Mouse (Mus musculus) adrenal gland, adult (tissue): ENCODE results near the gene Hyal5.

Experiments
- DNase-seq, 2 experiments: peaks; one replicate each; pipeline ENCODE4 v3.0.0; 2022 to 2023; ENCODE audit warnings: low spot score in 1 of 2; ENCODE audit not compliant: inconsistent age in 2 of 2

The Hyal5 gene

GRCm38 (mm10) chr6:24857697-24858096 is at the start of gene Hyal5:
Gene Hyal5, plus strand, starts transcription at chr6:24857997.
- no peak for DNase-seq

GRCm38 (mm10) chr6:24822070-24822469 is 35.7 kb upstream of the Hyal5 start:
- peak in 1 of 2 experiments; percentile 15 for DNase-seq

DNA sequence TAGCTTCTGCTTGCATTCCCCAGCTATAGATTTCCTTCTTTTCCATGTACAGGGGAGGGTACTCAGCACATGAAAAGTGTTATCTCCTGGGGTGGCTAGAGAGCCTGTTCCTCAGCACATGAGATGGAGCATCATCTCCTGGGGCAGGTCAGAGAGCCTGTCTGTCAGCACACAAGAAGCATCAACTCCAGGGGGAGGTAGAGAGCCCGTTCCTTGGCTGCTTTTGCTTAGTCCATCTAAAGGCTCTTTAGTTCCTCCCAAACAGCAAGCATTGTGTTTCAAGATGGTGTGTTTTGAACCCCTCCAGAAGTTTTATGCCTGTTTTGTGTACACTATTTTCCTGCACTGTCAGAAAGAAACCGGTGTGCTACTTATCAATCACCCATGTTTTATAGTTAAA is 2.5 kb downstream of the Hyal5 start:
- peak in 1 of 2 experiments; percentile 21 for DNase-seq

DNA sequence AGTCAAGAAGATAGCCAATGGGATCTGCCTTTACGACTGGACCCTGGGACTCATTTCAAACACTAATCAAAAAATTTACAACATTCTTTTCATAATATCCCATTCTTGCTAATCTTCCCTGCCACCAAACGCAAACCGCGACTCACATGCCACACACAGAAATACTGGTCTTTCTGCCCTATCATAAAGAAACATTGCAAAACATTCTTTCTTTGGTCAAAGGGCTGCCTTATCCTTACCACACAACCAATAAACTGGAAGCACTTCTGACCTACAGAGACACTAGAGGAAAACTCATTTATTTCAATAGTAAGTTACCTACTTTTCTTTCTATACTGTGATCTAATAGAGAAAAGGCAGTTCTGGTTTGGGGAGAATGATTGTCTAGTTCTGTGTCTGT is 5.9 kb downstream of the Hyal5 start:
- DNase-seq: no peak

GRCm38 (mm10) chr6:24894146-24894873 is 36.5 kb downstream of the Hyal5 start:
- peak; percentile 39 to 78 for DNase-seq

DNA sequence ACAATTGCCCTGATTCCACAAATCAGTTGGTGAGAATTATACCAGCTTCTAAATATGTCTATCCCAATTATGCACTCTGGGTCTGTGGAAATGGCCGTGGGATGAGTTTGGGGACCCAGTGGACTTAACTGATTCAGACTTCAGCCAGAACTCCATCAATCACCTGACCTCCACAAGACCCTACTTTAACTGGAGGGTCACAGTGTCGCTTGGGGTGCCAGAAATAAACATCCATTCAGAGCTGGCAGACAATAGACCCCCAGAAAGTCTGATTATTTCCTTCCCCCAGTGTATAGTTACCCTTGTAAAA is 37.0 kb downstream of the Hyal5 start:
- no peak for DNase-seq

DNA sequence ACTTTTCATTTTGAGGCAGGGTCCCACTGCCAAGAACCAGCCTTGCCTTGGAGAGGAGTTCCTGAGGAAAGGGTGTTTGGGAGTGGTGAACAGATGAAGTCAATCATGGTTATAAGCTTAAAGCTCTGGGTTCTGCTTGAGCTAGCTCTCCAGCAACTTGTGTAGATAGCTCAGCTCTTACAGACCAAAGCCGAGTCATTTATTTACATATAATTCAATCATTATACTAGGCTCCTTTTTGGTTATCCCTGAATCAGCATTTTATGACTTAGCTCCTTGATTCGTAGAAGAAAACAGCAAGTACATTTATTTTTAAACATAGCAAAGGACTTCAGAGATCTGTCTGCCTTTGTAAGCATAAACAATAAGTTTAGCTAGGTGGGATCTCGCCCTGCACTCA is 47.3 kb downstream of the Hyal5 start:
- DNase-seq: no peak

DNA sequence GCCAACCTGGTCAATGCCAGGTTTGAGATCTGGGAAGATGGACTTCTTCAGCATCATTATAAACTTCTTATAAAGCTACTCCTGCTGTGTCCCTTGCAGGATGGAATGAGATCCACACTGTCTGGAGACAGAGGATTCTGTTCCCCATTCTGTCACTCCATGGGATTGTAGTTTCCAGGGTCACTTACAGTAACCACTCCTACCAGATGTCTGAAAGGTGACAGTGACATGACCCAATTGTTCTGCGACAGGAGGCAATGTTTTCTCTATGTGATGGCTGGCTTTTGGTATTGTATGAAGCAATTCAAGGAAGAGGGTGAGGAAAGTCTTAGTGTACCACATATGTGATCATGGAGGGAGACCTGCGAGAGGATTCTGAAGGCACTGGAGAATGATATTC is 50.0 kb downstream of the Hyal5 start:
- DNase-seq: no peak

DNA sequence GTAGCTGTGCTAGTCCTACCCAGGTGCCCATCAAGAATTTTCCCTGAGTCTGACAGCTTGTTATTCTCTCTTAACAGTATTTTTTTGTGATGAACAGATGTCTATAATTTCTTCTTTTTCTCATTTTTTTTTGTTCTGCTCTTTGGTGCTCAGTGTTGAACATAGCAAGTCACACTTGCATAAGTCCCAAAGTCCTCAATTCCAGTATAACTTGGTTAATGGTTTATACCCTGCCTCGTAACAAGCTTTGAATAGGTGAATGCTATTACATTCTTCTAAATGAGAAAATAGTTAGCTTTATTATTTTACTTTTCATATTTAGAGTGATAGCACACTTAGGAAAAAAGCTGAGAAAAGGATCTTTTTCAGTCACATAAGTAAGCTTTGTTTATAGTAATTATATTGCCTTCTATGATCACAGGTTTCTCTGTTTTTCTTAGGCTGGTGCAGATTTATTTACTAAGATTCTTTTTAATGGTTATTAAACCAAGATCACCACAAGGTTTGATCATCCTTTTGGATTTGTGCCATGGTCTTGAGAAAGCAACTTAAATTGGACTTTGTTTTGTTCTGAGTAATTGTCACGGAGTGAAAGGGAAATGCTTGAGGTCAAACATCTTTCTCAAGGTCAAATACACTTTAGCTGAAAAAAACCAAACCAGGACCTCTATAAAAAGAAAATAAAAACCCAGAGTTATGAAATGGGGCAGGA is 52.4 kb downstream of the Hyal5 start:
- peak in 1 of 2 experiments; percentile 57 for DNase-seq

- DNase-seq: peak in 1 of 2 experiments; percentile 25
Observed at GRCm38 (mm10) chr6:24910728-24911105, 52.9 kb downstream of the Hyal5 start.

DNA sequence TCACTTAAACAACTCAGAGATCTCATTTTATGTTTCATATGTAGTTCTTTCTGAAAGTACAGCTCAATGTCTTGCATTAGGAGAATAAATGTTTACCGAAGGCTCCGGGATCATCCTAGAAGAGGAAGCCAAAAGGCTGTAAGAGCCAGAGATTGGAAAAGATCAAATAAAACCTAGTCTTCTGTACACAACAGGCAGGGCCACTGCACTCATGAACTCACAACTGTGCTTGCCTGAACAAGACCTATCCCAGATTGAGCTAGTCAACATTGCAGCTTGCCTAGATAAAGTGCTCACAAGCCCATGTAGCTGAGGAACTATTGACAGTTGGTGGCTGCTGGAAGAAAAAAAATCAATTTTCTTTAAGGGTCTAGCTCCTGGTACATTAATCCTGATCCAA is 55.8 kb downstream of the Hyal5 start:
- no peak for DNase-seq

- peak in 1 of 2 experiments; percentile 2 for DNase-seq
Observed at GRCm38 (mm10) chr6:24925076-24925785, 67.4 kb downstream of the Hyal5 start.
